Mouse (Mus musculus) granulocyte monocyte progenitor cell, adult 5-6 weeks (primary cell): ENCODE measurements around the gene Sapcd1. TPM values are rescaled to one million over a fixed set of nuclear protein-coding genes. Genes with fewer than 3 reads are reported as not detected.

Experiments used
- ATAC-seq: replicated peaks from 2 replicates; pipeline ENCODE4 v1.8.0; 2016; ENCODE audit warnings: mild to moderate bottlenecking, moderate TSS enrichment, inconsistent platforms; ENCODE audit not compliant: poor library complexity, severe bottlenecking
- total RNA-seq, 2 experiments: library from RNA; stranded (forward) in 1 of 2; stranded (reverse) in 1 of 2; fragments of 200-712, 200-1000 nt in 1 of 2; fragments of >200 nt in 1 of 2; fragmentation: Nextera tagmentation in 1 of 2; gene quantifications; 2 replicates each; pipeline ENCODE4 v1.2.3; 2014 to 2017

Sapcd1 gene
- total RNA-seq, 2 experiments from 2014 or later, result 2.5 TPM; not detected in 1

- ATAC-seq, result peak; percentile 18
Observed at GRCm38 (mm10) chr17:35032323-35032870, 4.6 kb upstream of the Sapcd1 start.

- no peak for ATAC-seq
Observed at GRCm38 (mm10) chr17:35031880-35032279, 4.1 kb upstream of the Sapcd1 start.

GRCm38 (mm10) chr17:35031272-35031671 lies 3.5 kb upstream of the Sapcd1 start:
- ATAC-seq, result no peak

- peak; percentile 77 for ATAC-seq
Observed at GRCm38 (mm10) chr17:35029691-35030532, 2.1 kb upstream of the Sapcd1 start.

GRCm38 (mm10) chr17:35028315-35028714 lies 499 bp upstream of the Sapcd1 start:
- no peak for ATAC-seq

GRCm38 (mm10) chr17:35026206-35026605 lies 1.6 kb downstream of the Sapcd1 start:
- ATAC-seq, result no peak

- peak; percentile 13 for ATAC-seq
Observed at GRCm38 (mm10) chr17:35024691-35025488, 2.9 kb downstream of the Sapcd1 start.

- no peak for ATAC-seq
Observed at GRCm38 (mm10) chr17:35024261-35024660, 3.6 kb downstream of the Sapcd1 start.

GRCm38 (mm10) chr17:35023756-35024155 lies 4.1 kb downstream of the Sapcd1 start:
- peak; percentile 76 for ATAC-seq

- ATAC-seq, result no peak
Observed at GRCm38 (mm10) chr17:35023221-35023620, 4.6 kb downstream of the Sapcd1 start.

- ATAC-seq, result no peak
Observed at GRCm38 (mm10) chr17:35022541-35023060, 5.2 kb downstream of the Sapcd1 start.

GRCm38 (mm10) chr17:35021842-35022477 lies 5.9 kb downstream of the Sapcd1 start:
- ATAC-seq, result no peak

- peak; percentile 64 for ATAC-seq
Observed at GRCm38 (mm10) chr17:35021163-35021808, 6.5 kb downstream of the Sapcd1 start.

- no peak for ATAC-seq
Observed at GRCm38 (mm10) chr17:35020551-35020950, 7.3 kb downstream of the Sapcd1 start.

- ATAC-seq, result no peak
Observed at GRCm38 (mm10) chr17:35019894-35020293, 7.9 kb downstream of the Sapcd1 start.

- ATAC-seq, result no peak
Observed at GRCm38 (mm10) chr17:35018171-35018570, 9.6 kb downstream of the Sapcd1 start.

GRCm38 (mm10) chr17:35017706-35018030 lies 10.1 kb downstream of the Sapcd1 start:
- no peak for ATAC-seq

- ATAC-seq, result no peak
Observed at GRCm38 (mm10) chr17:35016791-35017705, 10.8 kb downstream of the Sapcd1 start.

- 0 out of 2 replicates have a peak, but pooled peaks have one; percentile 4 for ATAC-seq
Observed at GRCm38 (mm10) chr17:35016376-35016775, 11.4 kb downstream of the Sapcd1 start, which contains the start of gene Vwa7. TSS of gene Vwa7 (plus strand) at chr17:35016579.
